Mouse (Mus musculus) neural tube, embryonic 15.5 days (tissue): ENCODE results near the gene Tkt. TPM values are rescaled to one million over a fixed set of nuclear protein-coding genes. Genes with fewer than 3 reads are reported as not detected.
A peak's percentile ranks its signal among the peaks of the same experiment; 100 is the strongest.

Source experiments
- ATAC-seq: fragments of 200-750 bp; cut with Nextera tagmentation; 2 replicates; pipeline ENCODE4 v1.8.0; 2017; ENCODE audit warnings: mild to moderate bottlenecking, moderate TSS enrichment, moderate library complexity; ENCODE audit not compliant: low FRiP score
- H3K27ac ChIP-seq: fragments of 300-500 bp; sonication (generic); replicated peaks from 2 replicates; pipeline ENCODE4 v1.5.1; 2015; ENCODE audit warnings: mild to moderate bottlenecking, inconsistent platforms
- H3K27me3 ChIP-seq: fragments of 300-500 bp; sonication (generic); replicated peaks from 2 replicates; pipeline ENCODE4 v1.6.1; 2015; ENCODE audit warnings: inconsistent platforms
- H3K36me3 ChIP-seq: fragments of 300-500 bp; sonication (generic); 2 replicates; pipeline ENCODE4 v1.6.1; 2015; ENCODE audit warnings: inconsistent platforms
- H3K4me1 ChIP-seq: fragments of 300-500 bp; sonication (generic); 2 replicates; pipeline ENCODE4 v1.6.1; 2015; ENCODE audit warnings: inconsistent platforms
- H3K4me2 ChIP-seq: fragments of 300-500 bp; sonication (generic); 2 replicates; pipeline ENCODE4 v1.6.1; 2015; ENCODE audit warnings: inconsistent platforms, mild to moderate bottlenecking, moderate library complexity
- H3K4me3 ChIP-seq: fragments of 300-500 bp; sonication (generic); replicated peaks from 2 replicates; pipeline ENCODE4 v1.5.1; 2015; ENCODE audit warnings: mild to moderate bottlenecking, inconsistent platforms
- H3K9ac ChIP-seq: fragments of 300-500 bp; sonication (generic); replicated peaks from 2 replicates; pipeline ENCODE4 v1.6.1; 2015; ENCODE audit warnings: mild to moderate bottlenecking, inconsistent platforms
- H3K9me3 ChIP-seq: fragments of 300-500 bp; sonication (generic); replicated peaks from 2 replicates; pipeline ENCODE4 v1.6.1; 2016; ENCODE audit warnings: inconsistent platforms
- WGBS: fragments of 180-500 bp; shearing (Covaris S2); methylation state at CpG from one replicate; pipeline ENCODE4 v1.1.7; 2015; ENCODE audit warnings: mixed read lengths; 5-methylcytosine and 5-hydroxymethylcytosine counted together
- polyA plus RNA-seq: library from polyadenylated mRNA; unstranded; fragments of >200 nt; fragmentation: Nextera tagmentation; extraction: Ambion mirVana; gene quantifications from 2 replicates; pipeline ENCODE4 v1.2.1, GENCODE M21; 2015

The Tkt gene
- polyA plus RNA-seq, 1 experiment from 2014 or later = 270 TPM

DNA sequence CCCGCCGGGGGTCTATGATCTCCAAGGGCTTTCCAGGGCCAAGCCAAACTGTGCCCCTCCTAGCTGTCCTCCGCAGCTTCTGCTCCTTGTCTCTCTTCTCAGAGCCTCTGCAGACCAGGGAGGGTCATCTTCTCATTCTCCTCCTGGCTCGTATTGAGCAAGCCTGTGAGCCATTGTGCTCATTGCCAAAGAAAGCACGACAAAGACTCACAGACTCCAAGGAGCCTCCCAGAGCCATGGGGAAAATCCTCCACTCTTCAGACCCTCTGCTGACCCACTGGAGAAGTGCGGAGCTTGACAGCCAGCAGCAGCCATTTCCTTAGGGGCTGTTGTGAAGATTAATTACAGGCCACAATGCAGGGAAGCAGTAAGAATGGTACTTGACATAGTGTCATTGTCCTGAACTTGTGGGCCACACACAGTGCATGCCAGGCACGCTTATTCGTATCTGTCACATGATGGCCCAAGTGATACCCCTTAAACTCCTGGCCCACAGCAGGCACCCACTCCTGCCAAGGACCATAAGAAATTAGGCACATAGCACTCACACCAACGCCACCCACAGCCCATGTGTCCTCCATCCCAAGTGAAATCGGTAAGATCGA, 42.0 kb downstream of the Tkt start:
- Histone ChIP-seq H3K4me3 (no peak overlapping the region), H3K27ac (no peak overlapping the region), H3K4me1 (peaks cover 32% of the 10 kb centered on the region), H3K9ac (no peak overlapping the region), H3K27me3 (no peaks in the 10 kb centered on the region), H3K9me3 (no peaks in the 10 kb centered on the region), H3K4me2 (no peak overlapping the region), H3K36me3 (no peaks in the 10 kb centered on the region)
- WGBS = 46% methylated on average over 11 of the region's 11 CpGs
- ATAC-seq = no peak

DNA sequence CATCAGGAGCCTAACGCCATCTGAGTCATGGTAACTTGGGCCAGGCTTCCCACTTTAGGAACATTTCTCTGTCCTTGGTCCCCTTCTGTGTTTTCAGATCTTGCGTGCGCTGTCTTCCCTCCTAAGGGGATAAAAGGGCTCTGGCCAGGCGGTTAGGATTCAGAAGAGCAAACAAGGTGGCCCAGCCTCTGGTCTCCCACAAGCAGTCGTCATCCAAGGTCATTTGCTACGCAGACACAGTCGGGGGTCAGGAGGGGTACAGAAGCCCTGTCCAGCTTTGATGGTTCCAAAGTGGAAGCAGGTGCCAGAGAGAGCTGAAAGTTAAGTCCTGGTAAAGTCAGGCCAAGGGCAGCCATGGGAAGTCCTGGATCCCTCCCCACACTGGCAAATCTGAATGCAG, 42.8 kb downstream of the Tkt start:
- Histone ChIP-seq H3K27ac (no peak overlapping the region), H3K36me3 (no peaks in the 10 kb centered on the region), H3K9ac (no peak overlapping the region), H3K4me2 (no peak overlapping the region), H3K9me3 (no peaks in the 10 kb centered on the region), H3K27me3 (no peaks in the 10 kb centered on the region), H3K4me3 (no peak overlapping the region), H3K4me1 (peaks cover 32% of the 10 kb centered on the region)
- WGBS = 77% methylated on average over 7 of the region's 7 CpGs
- ATAC-seq = no peak

DNA sequence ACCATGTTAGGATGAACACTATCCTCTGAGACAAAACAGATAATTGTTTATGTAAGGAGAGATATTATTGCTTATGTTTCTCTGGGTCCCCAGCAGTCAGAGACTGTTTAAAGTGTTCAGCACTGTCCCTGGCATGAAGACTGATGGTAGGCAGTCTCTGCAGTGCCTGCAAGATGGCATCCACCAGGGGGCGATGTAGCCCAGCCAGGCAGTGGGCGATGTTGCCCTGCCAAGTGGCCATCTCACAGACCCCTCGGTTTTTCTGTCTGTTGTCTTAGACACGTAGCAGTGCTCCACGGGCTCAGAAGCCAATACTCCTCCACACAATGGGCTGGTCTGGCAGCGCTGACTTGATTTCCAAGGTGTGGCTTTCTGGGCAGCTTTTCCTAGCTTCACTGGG, 43.3 kb downstream of the Tkt start:
- no peak overlapping the region for H3K27ac ChIP-seq
- H3K4me2 ChIP-seq = no peak overlapping the region
- no peak overlapping the region for H3K4me3 ChIP-seq
- WGBS = 11% methylated on average over 6 of the region's 6 CpGs
- no peak for ATAC-seq
- H3K9ac ChIP-seq = no peak overlapping the region
- H3K36me3 ChIP-seq = no peaks in the 10 kb centered on the region
- H3K9me3 ChIP-seq = no peaks in the 10 kb centered on the region
- H3K27me3 ChIP-seq = no peaks in the 10 kb centered on the region
- H3K4me1 ChIP-seq = peaks cover 31% of the 10 kb centered on the region

DNA sequence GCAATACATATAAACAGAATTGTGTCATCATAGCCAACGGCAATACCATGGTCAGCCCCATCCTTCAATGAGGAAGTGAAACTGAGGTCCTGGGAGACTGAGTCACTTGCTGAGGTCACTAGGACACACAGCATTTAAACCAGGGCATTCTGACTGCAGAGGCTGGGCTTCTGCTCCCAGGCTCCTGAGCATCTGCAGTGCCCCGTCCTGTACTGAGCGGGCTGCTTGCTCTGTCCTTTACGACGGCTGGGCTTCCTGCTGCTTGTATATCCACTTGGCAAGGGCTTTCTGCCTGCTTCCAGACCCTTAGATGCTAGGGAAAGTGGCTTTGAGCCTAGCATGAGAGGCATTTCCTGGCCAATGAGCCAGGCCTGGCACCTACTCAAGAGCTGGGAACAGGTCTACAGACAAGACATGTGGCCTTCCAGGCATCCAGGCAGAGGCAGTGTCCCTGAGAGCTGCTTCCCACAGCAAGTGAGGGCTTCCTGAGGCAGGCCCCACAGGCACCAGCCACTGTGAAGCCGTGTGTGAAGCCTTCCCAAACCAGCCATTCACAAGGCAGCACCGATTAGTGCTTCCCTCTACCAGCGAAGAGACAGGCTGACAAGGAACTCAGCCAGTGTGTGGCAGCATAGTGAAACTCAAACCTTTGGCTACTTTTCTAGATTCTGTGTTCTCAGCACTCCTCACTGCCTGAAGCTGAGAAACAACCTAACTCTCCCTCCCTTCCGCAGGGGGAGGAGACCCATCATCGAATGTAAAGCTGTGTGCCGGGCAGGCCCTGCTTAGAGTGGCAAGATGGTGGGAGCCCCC, 45.3 kb downstream of the Tkt start:
- peak; percentile 65 for ATAC-seq
- no peaks in the 10 kb centered on the region for H3K36me3 ChIP-seq
- no peak overlapping the region for H3K9ac ChIP-seq
- 26% methylated on average over 11 of the region's 11 CpGs for WGBS
- H3K4me3 ChIP-seq = no peak overlapping the region
- no peaks in the 10 kb centered on the region for H3K27me3 ChIP-seq
- peaks cover 20% of the 10 kb centered on the region for H3K4me1 ChIP-seq
- H3K4me2 ChIP-seq = 0 out of 2 replicates have a peak overlapping the region, but pooled peaks have one; percentile 11
- no peaks in the 10 kb centered on the region for H3K9me3 ChIP-seq
- H3K27ac ChIP-seq = peak overlapping the region; percentile 54

DNA sequence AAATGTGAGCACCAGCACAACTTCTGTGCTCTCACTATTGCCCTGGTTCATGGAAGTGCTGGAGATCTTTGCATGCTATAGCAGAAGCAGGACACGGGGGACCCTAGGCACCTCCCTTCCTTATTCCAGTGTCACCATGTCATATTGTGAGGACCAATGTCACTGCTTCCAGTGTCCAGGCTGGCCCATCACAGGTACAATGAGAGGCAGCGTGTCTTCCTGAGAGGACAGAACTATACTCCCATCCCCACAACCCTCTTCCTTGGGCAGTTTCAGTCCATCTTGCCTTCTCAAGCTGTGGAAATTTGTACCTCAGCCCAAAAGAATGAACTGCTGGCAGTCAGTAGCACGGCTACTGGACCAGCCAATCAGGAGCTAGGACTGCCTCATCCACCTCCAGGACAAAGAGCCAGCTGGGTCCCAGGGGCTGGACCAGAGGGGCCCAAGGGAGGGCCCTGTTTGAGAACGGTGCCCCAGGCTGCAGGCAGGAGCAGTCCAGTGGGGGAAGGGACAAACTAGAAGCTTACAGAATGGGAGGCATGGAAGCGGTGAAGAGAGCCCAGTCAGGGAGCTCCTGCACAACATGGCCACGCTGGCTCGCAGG, 46.0 kb downstream of the Tkt start:
- 18% methylated on average over 7 of the region's 7 CpGs for WGBS
- peak; percentile 40 for ATAC-seq
- Histone ChIP-seq H3K4me2 (0 out of 2 replicates have a peak overlapping the region, but pooled peaks have one; percentile 11), H3K36me3 (no peaks in the 10 kb centered on the region), H3K4me1 (peaks cover 20% of the 10 kb centered on the region), H3K9me3 (no peaks in the 10 kb centered on the region), H3K9ac (no peak overlapping the region), H3K27ac (peak overlapping the region; percentile 54), H3K4me3 (no peak overlapping the region), H3K27me3 (no peaks in the 10 kb centered on the region)

DNA sequence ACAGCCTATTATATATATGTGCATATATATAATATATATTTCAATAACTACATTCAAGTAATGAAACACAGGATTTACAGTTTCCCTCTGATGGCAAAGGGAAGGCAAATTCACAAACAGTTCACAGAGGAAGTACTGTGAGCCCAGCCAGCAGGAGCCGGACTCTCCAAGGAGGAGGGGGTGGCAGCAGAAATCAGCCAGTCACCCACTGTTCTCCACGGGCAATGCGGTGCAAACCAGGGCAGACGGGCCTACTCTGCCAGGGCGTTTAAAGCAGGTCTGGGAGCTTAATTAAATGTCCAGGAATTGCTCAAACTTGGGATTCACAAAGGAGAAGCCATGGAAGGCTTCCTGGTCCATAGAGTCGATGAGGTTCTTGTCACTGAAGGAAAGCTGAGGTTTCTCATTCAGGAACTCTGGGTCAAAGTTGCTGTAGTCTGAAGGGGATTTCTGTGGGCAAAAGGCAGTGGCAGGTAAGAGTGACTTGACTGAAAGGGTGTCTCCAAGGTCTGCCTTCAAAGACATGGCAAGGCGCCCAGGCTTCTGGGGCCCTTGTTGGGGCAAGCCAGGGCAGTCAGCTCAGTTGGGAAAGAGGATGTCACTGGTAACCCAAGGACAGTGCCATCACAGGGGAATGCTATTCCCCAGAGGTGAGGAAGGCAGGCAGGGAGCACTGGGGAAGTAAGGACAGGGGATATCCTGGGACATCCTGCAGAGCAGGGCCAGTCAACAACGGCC, 47.6 kb downstream of the Tkt start:
- 75% methylated on average over 8 of the region's 8 CpGs for WGBS
- Histone ChIP-seq H3K27me3 (no peaks in the 10 kb centered on the region), H3K9ac (no peak overlapping the region), H3K4me2 (no peak overlapping the region), H3K4me1 (peaks cover 20% of the 10 kb centered on the region), H3K36me3 (0 out of 2 replicates have a peak, but pooled peaks cover 3% of the 10 kb centered on the region), H3K9me3 (no peaks in the 10 kb centered on the region), H3K27ac (no peak overlapping the region), H3K4me3 (no peak overlapping the region)
- ATAC-seq = no peak

DNA sequence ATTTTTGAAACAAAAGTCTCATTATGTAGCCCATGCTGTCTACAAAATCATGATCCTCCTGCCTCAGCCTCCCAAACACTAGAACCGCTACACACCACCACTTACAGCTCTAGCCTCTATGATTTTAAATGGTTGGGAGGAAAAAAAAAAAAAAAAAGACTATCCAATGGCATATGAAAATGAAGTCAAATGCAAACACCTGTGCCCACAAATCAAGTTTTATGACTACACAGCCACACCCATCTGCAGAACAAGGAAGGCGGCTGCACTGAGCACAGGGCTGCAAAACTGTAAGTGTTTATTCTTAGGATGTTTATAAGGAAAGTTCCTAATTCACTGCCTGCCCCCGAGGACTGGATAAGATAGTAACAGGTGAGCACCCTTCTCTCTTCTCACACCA, 48.2 kb downstream of the Tkt start:
- H3K9me3 ChIP-seq = no peaks in the 10 kb centered on the region
- no peak overlapping the region for H3K4me3 ChIP-seq
- H3K27ac ChIP-seq = no peak overlapping the region
- 0 out of 2 replicates have a peak, but pooled peaks cover 7% of the 10 kb centered on the region for H3K36me3 ChIP-seq
- H3K4me1 ChIP-seq = peaks cover 20% of the 10 kb centered on the region
- no peak overlapping the region for H3K4me2 ChIP-seq
- no peak overlapping the region for H3K9ac ChIP-seq
- WGBS = 92% methylated on average over 3 of the region's 3 CpGs
- H3K27me3 ChIP-seq = no peaks in the 10 kb centered on the region
- ATAC-seq = no peak

DNA sequence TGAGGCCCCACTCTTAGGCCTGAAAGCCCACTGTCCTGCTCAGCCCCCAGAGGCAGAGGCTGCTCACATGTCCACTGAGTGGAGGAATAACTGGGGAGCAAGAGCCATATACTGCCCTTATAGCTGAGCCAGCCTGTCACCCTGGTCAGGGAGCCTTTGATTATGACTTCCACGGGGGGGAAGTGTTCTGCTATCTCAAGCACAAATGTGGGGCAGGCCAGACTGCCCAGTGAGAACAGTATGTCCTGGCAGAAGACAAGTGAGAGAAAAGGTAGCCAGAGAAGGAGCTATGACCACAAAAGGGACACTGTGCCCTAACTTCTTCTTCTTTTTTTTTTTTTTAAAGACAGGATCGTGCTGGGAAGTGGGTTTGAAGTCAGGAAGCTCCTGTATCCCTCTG, 49.0 kb downstream of the Tkt start:
- no peak overlapping the region for H3K4me2 ChIP-seq
- H3K9me3 ChIP-seq = no peaks in the 10 kb centered on the region
- no peak overlapping the region for H3K9ac ChIP-seq
- no peak overlapping the region for H3K27ac ChIP-seq
- H3K4me3 ChIP-seq = no peak overlapping the region
- 0 out of 2 replicates have a peak, but pooled peaks cover 9% of the 10 kb centered on the region for H3K36me3 ChIP-seq
- WGBS = 80% methylated on average over 2 of the region's 2 CpGs
- H3K4me1 ChIP-seq = peaks cover 20% of the 10 kb centered on the region
- no peaks in the 10 kb centered on the region for H3K27me3 ChIP-seq
- ATAC-seq = no peak

DNA sequence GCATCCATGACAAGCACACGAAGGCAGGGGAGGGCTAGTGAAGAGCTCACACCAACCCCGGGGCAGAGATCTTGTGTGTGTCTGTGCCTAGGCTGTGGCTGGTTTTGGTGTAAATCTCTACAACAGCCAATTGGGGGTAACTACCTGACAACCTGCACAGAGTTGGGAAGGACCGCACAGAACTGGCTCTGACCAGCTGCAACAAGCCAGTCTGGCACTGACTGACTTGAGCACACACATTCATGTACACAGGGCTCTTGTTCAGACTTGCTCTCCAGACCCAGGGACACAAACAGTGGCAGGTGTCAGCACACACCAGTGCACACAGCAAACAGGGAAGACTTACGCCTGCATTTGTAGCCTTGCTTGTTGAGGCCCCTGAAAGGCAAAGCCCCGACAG, 58.7 kb downstream of the Tkt start:
- Histone ChIP-seq H3K9me3 (no peaks in the 10 kb centered on the region), H3K36me3 (0 out of 2 replicates have a peak, but pooled peaks cover under 1% of the 10 kb centered on the region), H3K4me3 (no peak overlapping the region), H3K9ac (no peak overlapping the region), H3K4me2 (no peak overlapping the region), H3K4me1 (no peaks in the 10 kb centered on the region), H3K27ac (no peak overlapping the region), H3K27me3 (no peaks in the 10 kb centered on the region)
- ATAC-seq = no peak
- 86% methylated on average over 5 of the region's 5 CpGs for WGBS

DNA sequence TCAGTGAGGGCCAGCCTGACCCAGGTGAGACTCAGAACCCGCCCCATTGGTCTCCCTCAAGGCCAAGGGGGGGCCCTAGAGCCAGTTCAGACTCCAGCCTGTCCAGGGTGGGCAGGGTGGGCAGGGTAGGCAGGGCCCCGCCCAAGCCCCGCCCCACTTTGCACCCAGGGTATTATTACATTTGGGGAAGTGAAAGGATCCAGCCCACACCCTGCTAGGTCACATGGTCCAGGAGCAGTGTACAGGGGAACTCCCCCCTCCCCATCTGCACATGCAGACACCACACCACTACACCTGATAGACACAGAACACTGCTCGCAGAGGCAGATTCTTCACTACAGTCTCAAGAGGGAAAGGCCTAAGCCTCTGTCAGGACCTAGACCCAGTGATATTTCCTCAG, 59.5 kb downstream of the Tkt start:
- H3K4me1 ChIP-seq = no peaks in the 10 kb centered on the region
- ATAC-seq = no peak
- H3K4me2 ChIP-seq = no peak overlapping the region
- H3K36me3 ChIP-seq = no peaks in the 10 kb centered on the region
- no peaks in the 10 kb centered on the region for H3K9me3 ChIP-seq
- H3K27ac ChIP-seq = no peak overlapping the region
- H3K4me3 ChIP-seq = no peak overlapping the region
- H3K9ac ChIP-seq = no peak overlapping the region
- WGBS = 76% methylated on average over 2 of the region's 4 CpGs
- H3K27me3 ChIP-seq = no peaks in the 10 kb centered on the region

DNA sequence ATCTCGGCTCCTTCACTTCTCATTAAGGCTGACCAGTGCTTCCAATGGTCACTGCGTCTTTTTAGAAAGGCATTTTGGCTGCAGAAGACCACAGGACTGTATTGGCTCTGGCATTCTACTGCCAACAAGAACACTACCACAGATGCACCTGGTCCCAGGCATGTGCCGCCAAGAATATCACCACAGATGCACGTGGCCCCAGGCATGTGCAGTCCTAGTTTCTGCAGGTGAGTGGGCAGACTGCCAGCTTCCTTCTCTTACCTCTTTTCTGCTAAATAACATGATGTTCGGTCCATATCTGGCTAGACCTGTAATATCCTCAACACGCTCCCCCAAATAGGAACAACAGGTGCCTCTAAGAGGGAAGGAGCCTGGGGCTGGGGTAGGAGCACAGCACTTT, 60.0 kb downstream of the Tkt start:
- 91% methylated on average over 6 of the region's 6 CpGs for WGBS
- H3K4me2 ChIP-seq = no peak overlapping the region
- ATAC-seq = no peak
- no peaks in the 10 kb centered on the region for H3K4me1 ChIP-seq
- H3K4me3 ChIP-seq = no peak overlapping the region
- H3K27me3 ChIP-seq = no peaks in the 10 kb centered on the region
- H3K9ac ChIP-seq = no peak overlapping the region
- H3K9me3 ChIP-seq = no peaks in the 10 kb centered on the region
- H3K27ac ChIP-seq = no peak overlapping the region
- no peaks in the 10 kb centered on the region for H3K36me3 ChIP-seq
